Mouse (Mus musculus): ENCODE measurements around the gene Lrsam1. TPM values are rescaled to one million over a fixed set of nuclear protein-coding genes. Genes with fewer than 3 reads are reported as not detected.

Lrsam1 gene
- 13.4 to 23.0 TPM (median 18.7 TPM) in 4 replicates for total RNA-seq (2023; ENCODE audit: inconsistent age)

DNA sequence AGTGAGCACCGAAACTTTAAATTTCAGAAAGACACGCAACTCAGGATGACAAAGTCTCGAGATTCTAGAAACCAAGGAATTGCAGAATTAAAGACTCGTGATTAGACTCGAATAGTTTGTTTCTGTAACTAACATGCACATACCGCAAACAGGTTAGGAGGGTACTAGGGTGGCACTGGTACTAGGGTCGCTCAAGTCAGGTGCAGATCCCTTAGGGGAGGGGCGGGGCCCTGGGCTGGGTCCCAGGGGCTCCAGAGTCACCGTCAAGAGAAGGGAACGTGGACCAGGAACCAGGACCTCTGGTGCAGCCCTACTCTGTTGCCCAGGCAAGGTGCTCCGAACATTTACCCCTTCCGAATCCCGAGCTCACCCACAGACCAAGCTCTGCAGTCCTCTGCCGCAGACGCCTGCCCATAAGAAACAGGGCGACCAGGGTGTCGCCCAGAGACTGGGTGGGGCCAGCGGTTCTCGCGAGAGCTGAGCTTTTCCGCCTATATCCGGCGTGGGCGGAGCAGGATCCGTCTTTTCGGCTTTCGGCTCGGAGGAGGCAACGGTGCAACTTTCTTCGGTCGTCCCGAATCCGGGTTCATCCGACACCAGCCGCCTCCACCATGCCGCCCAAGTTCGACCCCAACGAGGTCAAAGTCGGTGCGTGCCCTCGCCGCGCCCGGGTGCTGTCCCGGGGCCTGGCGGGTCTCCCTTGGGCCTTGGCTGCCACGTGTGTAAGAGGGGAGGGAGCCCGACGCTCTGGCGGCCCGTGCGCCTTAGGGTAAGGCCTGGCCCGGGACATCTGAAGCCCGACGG lies at the start of gene Lrsam1, which contains the start of gene Rpl12:
Lrsam1 (minus strand) TSS at position 423 of the 804 bp plus-strand sequence.
Rpl12 (plus strand) TSS at position 368 of the 804 bp plus-strand sequence.

GRCm38 (mm10) chr2:32981725-32982271 lies 20.4 kb upstream of the Lrsam1 start, which contains the start of gene Slc2a8:
Gene Slc2a8, minus strand, starts transcription at chr2:32982083.

DNA sequence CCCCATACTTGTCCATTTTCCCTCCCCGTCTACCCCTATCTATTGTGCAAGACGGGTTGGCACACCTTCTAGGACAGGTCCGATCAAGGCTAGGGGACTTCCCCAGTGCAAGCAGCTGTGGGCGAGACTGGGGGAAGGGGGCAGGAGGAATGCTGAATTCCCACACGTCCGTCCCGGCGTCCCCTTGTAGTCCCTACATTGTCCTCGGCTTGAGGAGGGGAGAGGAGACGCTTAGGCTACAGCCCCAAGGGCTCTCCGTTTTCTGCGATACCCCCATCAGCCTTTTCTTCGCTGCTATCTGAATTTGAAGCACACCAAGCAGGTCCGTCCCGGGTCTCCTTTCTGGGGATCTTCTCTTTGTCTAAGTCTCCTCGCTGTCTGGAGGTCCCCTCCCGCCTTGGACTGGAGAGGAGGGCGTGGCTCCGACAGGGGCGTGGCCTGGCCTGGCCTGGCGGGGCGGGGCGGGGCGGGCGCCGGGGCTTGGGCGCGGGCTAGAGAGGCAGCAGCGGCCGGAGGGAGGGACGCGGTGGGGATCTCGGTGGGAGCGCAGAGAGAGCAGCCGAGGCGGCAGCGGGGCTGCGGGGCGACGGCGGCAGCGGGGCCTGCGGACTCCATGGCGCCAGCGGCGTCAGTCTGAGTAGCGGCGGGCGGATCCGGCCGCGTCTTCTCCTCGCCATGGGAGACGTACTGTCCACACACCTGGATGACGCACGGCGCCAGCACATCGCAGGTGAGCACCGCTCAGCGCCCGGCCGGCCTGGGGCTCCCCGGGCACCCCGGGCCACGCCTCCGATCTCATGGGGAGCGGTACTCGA lies 85.5 kb downstream of the Lrsam1 start, which contains the start of gene Fam129b:
Fam129b (plus strand) TSS at position 440 of the 815 bp plus-strand sequence.

Other genes starting within 250 kb of the Lrsam1 start
- 135 to 164 TPM (median 162 TPM) in 4 replicates for gene Cdk9, start 248.5 kb downstream of the Lrsam1 start, total RNA-seq (2023; ENCODE audit: inconsistent age)
- gene Sh2d3c, start 240.6 kb downstream of the Lrsam1 start, total RNA-seq (2023; ENCODE audit: inconsistent age): 89.6 to 94.2 TPM (median 93.4 TPM) in 4 replicates
- not detected in 4 replicates for gene 6330409D20Rik, start 220.6 kb downstream of the Lrsam1 start, total RNA-seq (2023; ENCODE audit: inconsistent age)
- gene Tor2a, start 204.4 kb downstream of the Lrsam1 start, total RNA-seq (2023; ENCODE audit: inconsistent age): 31.3 to 39.1 TPM (median 34.5 TPM) in 4 replicates
- 0.24 to 0.61 TPM in 2 of 4 replicates, not detected in the others for gene Ttc16, start 186.0 kb downstream of the Lrsam1 start, total RNA-seq (2023; ENCODE audit: inconsistent age)
- gene Ptrh1, start 185.8 kb downstream of the Lrsam1 start, total RNA-seq (2023; ENCODE audit: inconsistent age): 2.5 to 7.2 TPM (median 3.3 TPM) in 4 replicates
- 0.32 TPM in 1 of 4 replicates, not detected in the others for gene Cfap157, start 177.2 kb downstream of the Lrsam1 start, total RNA-seq (2023; ENCODE audit: inconsistent age)
- gene Stxbp1, start 114.4 kb downstream of the Lrsam1 start, total RNA-seq (2023; ENCODE audit: inconsistent age): 3.9 to 5.8 TPM (median 5.1 TPM) in 4 replicates
- gene Fam129b, start 85.5 kb downstream of the Lrsam1 start, total RNA-seq (2023; ENCODE audit: inconsistent age): 1.4 to 2.3 TPM (median 1.9 TPM) in 4 replicates
- 883 to 1,046 TPM (median 954 TPM) in 4 replicates for gene Rpl12, start 55 bp downstream of the Lrsam1 start, total RNA-seq (2023; ENCODE audit: inconsistent age)
- gene Slc2a8, start 20.5 kb upstream of the Lrsam1 start, total RNA-seq (2023; ENCODE audit: inconsistent age): 5.7 to 12.4 TPM (median 6.3 TPM) in 4 replicates
- gene Garnl3, start 170.0 kb upstream of the Lrsam1 start, total RNA-seq (2023; ENCODE audit: inconsistent age): 0.18 to 2.2 TPM (median 0.45 TPM) in 3 of 4 replicates, not detected in the other